Mouse (Mus musculus): ENCODE measurements around the gene Tox4.

Gene Tox4

DNA sequence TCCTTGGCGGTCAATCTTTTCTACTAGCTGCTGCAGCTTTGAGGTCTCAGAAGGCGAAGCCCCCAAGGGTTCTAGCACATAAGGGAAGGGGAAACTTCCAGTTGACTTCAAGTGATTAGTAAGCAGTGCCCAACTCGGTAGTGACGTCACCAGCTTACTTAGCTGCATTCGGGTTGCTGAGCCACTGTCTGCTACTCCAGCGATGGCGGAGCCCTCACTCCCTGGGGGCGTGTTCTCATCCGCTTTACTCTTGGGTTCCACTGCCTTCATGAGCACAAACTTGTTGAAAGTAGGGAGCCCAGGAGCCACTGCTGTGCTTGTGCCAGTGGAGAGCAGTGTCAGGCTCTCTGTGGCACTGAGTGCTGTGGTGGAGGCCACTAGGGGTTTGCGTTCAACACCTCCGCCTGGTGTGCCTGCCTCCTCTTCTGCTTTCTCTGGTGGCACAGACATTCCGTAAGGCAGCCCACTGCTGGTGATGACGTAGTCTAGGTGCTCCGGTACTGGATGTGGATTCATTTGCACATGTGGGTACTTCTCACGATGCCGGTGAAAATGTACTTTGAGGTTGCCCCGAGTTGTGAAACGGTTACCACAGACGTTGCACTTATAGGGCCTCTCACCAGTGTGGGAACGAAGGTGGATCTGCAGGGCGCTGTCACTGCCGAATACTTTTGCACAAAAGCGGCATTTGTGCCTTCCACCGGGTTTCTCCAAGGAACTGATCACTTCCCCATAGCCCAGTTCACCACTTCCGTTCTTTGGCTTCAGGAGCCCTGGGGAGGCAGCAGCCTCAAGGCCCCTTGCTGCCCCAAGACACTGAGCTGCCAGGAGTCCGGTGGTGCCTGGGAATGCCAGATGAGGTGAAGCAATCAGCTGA is 35.2 kb downstream of the Tox4 start:
- DNase-seq (ENCODE audit: low read depth, low spot score) = no peak

DNA sequence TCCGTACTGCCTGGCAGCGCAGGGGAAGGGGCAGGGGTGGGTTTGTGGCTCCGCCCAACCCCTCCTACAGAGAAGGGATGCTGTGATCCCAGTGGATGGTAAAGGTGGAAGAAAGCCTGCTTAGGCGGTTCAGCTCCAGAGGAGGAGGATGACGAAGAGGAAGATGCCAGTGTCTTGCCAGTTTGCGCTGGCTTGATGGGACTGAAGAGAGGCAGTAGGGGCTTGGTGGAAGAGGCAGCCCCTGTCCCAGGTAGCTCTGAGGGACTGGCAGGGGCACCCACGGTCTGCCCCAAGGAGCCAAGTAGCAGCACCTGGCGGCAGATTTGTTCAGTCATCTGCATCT is 35.8 kb downstream of the Tox4 start:
- no peak for DNase-seq (ENCODE audit: low read depth, low spot score)

DNA sequence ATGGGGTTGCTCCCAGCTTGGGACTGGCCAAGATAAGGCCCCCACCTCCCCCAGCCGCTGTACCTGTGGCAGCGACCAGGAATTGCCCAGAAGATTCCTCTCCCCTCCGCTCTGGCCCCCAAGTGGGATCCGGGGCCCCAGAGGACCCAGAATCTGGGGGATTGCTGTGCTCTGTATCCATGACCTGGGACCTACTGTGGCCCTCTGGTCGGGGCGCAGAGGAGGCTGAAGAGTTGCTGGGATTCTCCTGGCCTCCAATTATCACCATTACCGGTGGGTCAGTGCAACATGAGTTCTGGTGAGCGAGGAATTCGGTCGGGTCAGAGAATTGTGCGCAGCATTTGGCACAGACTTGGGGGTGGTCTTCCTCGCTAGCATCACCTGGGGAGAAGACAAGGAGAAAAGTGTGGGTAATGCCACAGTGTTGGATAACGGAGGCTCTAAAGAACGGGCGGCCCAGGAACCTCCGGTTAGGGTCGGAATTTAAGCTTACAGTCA is 36.4 kb downstream of the Tox4 start:
- DNase-seq (ENCODE audit: low read depth, low spot score) = no peak

DNA sequence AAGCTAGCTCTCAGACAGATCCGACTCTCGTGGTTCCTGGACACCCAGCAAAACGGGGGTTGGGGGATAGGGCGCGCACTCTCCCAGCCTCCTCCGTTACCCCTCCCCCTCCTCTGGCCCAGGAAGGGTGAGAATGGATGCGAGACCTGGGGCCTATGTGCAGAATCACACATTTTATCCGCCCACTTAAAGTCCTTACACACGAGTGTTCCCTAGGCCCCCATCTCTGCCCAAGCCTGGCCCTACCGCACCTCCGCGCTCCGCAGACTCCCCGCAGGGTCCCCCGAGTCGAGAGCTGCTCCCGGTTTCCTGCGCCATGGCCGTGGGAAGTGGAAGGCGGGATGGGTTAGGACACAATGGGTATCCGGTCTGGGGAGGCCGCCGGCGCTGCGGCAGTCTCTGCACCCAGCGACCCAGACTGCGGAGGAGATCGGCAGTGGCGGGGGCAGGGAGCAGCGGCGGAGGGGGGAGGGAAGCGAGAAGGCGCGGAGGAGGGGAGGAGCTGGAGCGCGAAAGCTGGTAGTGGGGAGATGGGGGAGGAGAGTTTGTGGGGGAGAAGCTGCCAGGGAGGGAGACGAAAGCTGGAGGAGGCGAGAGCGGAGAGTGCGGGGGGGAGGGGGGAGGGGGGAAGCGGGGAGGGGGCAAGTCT is 37.0 kb downstream of the Tox4 start:
- DNase-seq (ENCODE audit: low read depth, low spot score) = peak; percentile 47

DNA sequence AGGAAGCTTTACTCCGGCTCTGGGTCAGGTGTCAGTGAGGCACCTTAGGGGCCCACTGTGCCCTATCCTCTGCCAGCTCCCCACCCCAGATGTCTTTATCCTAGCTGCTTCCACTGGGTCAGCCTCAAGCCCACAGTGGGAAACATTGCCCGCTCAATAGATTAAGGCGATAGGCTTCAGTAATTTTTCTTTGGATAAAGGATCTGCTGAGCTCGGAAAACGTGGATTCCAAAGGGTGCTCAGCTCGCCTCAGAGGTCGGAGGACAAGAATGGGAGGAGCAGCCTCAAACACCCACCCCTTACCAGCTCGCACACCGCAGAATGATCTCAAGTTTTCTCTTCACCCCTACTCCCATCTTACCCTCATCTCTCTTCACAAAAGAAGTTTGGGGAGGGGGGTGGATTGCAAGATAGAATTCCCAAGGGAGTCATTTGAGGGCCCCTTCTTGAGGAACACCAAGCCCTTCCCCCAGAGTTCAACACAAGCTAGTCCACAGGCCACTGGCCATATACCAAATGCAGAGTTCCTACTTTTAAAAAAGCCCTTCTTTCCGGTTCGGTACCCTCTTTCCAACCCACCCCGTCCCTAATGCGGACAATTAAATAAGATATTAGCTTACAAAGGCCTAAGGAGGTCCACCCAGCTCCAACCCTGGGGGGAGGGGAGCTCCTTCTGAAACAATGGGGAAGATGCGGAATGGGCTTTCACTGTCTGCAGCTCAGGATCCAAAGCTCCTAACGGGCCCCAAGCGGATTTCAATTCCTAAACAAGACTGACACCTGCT is 37.7 kb downstream of the Tox4 start:
- DNase-seq (ENCODE audit: low read depth, low spot score) = no peak

DNA sequence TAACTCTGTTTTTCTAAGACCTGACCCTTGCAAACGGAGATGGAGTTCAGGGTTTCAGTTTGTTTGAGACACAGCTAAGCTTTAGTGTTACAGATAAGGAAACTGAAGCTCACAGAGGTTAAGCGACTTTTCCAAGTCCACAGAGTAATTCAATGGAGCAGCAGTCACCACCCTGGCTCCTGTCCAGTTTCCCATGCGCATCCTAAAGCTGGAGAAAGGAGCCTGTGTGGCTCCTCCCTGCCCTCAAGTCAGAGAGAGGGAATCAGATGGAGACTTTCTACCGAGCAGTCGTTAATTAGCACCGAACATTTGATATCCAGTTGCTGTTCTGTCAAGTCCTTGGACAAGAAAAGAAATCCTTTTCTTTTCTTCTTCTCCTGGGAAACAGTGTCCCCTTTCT is 40.4 kb downstream of the Tox4 start:
- no peak for DNase-seq (ENCODE audit: low read depth, low spot score)

DNA sequence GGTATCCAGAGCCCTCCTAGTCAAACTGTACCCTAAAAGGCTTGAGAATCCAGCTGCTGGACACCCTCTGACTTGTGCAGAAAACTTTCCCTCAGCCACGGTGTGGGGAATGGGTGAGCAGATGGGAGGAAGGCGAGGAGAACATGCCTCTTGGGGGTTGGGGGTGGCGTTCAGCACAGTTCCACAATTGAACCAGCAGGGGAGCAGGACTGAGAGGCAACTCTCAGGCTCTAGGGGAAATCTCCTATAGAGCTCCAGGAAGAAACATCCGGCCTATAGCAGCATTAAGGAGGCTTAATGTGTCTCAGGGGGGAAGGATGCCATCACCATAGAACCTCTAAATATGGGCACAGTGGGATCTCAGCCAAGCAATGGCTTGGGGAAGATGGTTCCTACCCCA is 46.9 kb downstream of the Tox4 start:
- DNase-seq (ENCODE audit: low read depth, low spot score) = no peak

DNA sequence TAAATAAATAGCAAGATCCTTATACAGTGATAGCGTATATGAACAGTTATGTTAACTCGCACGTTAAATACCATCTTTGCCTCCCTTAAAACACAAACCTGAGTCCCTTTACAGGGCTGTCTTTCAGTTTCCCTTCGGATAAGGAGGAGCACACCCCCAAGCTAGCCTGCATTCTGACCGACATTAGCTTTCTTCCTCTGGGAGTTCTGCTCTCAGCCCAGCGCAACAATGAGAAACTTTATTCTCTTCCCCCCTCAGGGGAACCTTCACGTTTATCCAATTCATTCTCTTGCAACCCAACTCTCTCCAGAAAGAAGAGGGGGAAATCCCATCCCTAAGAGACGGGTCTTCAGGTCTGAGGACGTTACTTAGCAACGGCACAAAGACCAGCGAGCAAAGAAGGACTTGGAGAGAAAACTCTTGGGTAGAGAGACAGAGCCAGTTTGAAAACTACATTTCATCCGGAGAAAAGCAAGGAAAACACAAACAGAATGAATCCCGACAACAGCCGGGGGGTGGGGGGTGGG is 48.5 kb downstream of the Tox4 start:
- no peak for DNase-seq (ENCODE audit: low read depth, low spot score)

DNA sequence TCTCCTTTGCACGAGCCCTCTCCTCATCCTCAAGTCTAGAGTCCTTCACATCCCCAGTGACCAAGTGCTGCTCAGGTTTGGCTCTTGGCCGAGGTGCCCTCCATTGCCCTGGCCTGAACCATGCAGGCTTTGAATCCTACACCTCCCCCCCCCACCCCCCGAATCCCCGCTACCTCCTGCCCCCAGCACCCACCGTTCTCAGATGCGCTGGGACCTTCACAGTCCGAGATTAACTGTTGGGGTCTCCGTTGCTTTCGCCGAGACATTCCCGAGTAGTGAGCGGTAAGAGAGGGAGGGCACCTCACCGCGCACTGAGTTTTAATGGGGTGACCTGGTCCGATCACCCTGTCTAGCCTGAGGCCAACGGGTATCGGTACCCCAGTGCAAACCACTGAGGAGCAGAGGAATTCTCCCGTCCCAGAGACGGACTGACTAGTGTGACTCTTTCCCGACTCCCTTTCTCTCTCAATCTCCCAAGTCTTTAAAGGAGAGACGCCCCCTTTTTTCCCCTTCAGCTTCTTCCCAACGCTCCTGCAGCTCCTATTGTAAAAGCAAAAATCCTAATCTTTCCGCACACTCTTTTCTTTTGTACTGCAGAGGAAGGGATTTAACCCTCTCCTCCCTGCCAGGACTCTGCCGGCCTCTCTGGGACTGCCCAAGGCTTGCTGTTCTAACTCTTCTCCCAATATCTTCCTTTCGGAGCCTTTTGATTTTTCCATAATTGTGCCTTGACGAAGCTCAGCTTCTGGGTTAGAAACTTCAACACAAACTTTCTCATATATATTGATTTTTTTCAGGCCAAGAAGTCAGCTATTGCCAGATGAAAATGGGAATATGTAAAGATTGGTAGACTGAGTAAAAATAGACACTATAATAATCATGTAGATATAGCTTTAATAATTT is 49.2 kb downstream of the Tox4 start, which contains the start of gene Sall2:
Sall2 (minus strand) TSS at position 853 of the 903 bp plus-strand sequence.
- no peak for DNase-seq (ENCODE audit: low read depth, low spot score)

DNA sequence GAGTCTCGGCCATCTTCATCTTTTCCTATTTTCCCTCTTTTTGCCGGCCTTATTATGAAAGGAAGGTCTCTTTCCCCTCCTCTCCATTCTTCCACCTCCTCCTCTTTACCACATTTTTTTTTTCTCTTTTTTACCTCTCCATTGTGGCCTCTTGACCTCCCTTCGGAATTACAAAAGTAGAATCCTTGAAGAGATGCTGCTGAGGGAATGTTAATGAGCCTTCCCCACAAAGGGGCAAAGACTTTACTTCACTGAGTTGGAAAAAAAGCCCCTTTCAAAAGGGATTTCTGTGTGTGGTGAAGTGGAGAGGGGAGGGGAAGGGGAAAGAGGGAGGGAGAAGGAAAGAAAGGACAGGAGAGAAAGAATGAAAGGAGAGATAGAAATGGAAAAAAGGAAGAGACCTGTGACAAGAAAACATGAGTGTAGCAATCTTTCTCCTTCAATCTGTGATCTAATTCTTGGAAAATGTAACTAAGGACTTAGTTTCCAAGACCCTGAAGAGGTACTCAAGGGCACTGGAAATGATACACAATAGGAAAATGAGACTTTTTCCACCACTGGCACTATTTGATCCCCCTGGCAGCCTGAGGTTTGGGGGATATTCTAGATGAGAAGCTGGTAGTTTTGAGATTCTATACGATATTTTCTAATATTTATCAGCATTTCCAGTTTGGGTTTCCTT is 52.3 kb downstream of the Tox4 start:
- DNase-seq (ENCODE audit: low read depth, low spot score) = no peak

DNA sequence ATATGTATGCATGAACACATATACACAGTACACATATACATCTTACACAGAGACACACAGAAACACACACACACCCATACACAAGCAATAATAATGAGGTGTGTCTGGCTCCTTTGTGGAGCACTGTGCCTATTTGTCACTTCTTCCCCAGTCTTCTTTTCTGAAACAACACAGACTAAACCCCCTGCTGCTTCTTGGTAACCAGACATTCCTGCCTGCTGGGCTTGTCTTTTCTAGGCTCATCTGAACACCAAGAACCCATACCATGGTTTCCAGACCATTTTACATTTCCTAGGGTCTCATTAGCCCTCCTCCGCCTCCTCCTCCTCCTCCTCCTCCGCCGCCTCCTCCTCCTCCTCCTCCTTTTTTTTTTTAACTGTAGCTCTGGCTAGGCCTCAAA is 53.2 kb downstream of the Tox4 start:
- no peak for DNase-seq (ENCODE audit: low read depth, low spot score)

DNA sequence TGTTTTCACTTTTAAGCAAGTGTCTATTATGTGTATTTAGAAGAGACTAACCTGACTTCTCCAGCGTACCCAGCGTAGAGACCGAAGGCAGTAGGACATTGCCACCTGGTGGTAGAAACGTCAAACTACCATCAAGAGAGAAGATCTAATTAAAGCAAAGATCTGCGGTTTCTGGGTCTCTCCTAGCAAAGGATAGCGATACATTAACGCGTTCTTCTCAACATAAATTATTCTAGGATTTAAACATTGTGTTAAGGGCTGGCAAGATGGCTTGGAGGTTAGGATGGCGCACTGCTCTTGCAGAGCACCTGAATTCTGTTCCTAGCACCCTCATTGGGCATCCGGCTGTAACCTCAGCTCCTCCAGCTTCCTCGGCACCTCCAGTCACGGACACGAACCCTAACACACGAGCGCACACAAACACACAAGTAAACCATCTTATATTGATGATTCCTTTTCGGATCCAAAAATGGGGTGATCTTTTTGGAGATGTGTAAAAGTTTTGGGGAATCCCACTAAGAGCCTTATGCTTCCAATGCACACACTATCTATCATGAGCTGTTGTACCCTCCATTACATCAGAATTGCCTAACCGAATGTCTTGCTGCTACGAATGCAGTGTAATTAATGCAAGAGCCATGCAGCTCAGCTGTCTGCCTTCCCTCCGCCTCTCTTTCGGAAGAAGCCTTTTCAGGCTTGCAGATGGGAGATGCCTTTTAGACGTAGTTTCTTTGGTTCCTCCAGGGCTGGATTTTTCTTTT is 60.0 kb downstream of the Tox4 start:
- DNase-seq (ENCODE audit: low read depth, low spot score) = no peak

DNA sequence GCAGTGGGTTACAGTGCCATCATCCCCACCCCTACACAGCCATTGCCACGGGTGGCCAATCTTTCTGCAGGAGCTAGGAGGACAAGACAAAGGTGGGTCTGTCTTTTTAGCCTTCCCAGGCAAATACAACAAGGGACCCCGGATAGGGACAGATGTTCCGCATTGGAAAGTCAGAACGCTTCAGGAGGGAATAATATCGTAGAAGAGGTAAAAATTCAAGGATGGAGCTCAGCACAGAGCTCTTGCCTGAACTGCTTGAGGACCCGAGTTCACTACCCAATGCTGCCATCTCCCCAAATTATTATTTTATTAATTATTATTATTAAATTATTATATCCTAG is 60.5 kb downstream of the Tox4 start:
- no peak for DNase-seq (ENCODE audit: low read depth, low spot score)

Data from retina, adult 2 months (tissue).